Mouse (Mus musculus) heart, adult 2 months (tissue): ENCODE measurements around the gene Mbnl2.

Experiments used
- CTCF ChIP-seq: fragments of 200-600 bp; IDR thresholded peaks from 2 replicates; pipeline ENCODE4 v1.8.1; 2022; ENCODE audit warnings: antibody characterized with exemption, mild to moderate bottlenecking, moderate library complexity
- POLR2A ChIP-seq: fragments of 200-500 bp; IDR thresholded peaks from 2 replicates; pipeline ENCODE4 v1.6.1; 2011; ENCODE audit warnings: mild to moderate bottlenecking, low read depth, low read length, control low read depth; ENCODE audit not compliant: insufficient read depth

GRCm38 (mm10) chr14:120300191-120300590 lies 24.7 kb downstream of the Mbnl2 start:
- no peak for TF ChIP-seq CTCF
- TF ChIP-seq POLR2A: no peak
